Mouse (Mus musculus): ENCODE data around the gene Dap3. TPM values are rescaled to one million over a fixed set of nuclear protein-coding genes. Genes with fewer than 3 reads are reported as not detected.

Dap3 gene
- polyA plus RNA-seq, 2 experiments, result 55.2 to 102 TPM

Other genes with a start within 250 kb of the Dap3 start
- gene Rit1, start 234.3 kb downstream of the Dap3 start, polyA plus RNA-seq (2012; rRNA removed), result 15.8 and 20.3 TPM in 2 replicates
- gene Rit1, start 234.3 kb downstream of the Dap3 start, polyA plus RNA-seq (2014; fragmentation: Nextera tagmentation; extraction: Ambion mirVana), result 30.6 and 31.6 TPM in 2 replicates
- 0.35 and 0.55 TPM in 2 replicates for gene Syt11, start 176.0 kb downstream of the Dap3 start, polyA plus RNA-seq (2012; rRNA removed)
- gene Syt11, start 176.0 kb downstream of the Dap3 start, polyA plus RNA-seq (2014; fragmentation: Nextera tagmentation; extraction: Ambion mirVana), result 0.47 and 0.57 TPM in 2 replicates
- gene Gon4l, start 116.0 kb downstream of the Dap3 start, polyA plus RNA-seq (2012; rRNA removed), result 5.4 and 6.7 TPM in 2 replicates
- gene Gon4l, start 116.0 kb downstream of the Dap3 start, polyA plus RNA-seq (2014; fragmentation: Nextera tagmentation; extraction: Ambion mirVana), result 3.7 and 4.1 TPM in 2 replicates
- 9.7 and 10.4 TPM in 2 replicates for gene Msto1, start 37.2 kb downstream of the Dap3 start, polyA plus RNA-seq (2012; rRNA removed)
- gene Msto1, start 37.2 kb downstream of the Dap3 start, polyA plus RNA-seq (2014; fragmentation: Nextera tagmentation; extraction: Ambion mirVana), result 12.0 and 13.1 TPM in 2 replicates
- gene Ash1l, start 559 bp downstream of the Dap3 start, polyA plus RNA-seq (2012; rRNA removed), result 2.3 and 3.2 TPM in 2 replicates
- gene Ash1l, start 559 bp downstream of the Dap3 start, polyA plus RNA-seq (2014; fragmentation: Nextera tagmentation; extraction: Ambion mirVana), result 3.6 TPM in 2 replicates
- gene Rusc1, start 142.1 kb upstream of the Dap3 start, polyA plus RNA-seq (2012; rRNA removed), result 4.1 and 5.2 TPM in 2 replicates
- 2.6 and 3.2 TPM in 2 replicates for gene Rusc1, start 142.1 kb upstream of the Dap3 start, polyA plus RNA-seq (2014; fragmentation: Nextera tagmentation; extraction: Ambion mirVana)
- gene Gm43738, start 149.9 kb upstream of the Dap3 start, polyA plus RNA-seq (2012; rRNA removed), result 0.02 TPM in 1 of 2 replicates, not detected in the other
- 0.04 TPM in 1 of 2 replicates, not detected in the other for gene Gm43738, start 149.9 kb upstream of the Dap3 start, polyA plus RNA-seq (2014; fragmentation: Nextera tagmentation; extraction: Ambion mirVana)
- gene Fdps, start 150.8 kb upstream of the Dap3 start, polyA plus RNA-seq (2012; rRNA removed), result 126 and 131 TPM in 2 replicates
- gene Fdps, start 150.8 kb upstream of the Dap3 start, polyA plus RNA-seq (2014; fragmentation: Nextera tagmentation; extraction: Ambion mirVana), result 238 and 251 TPM in 2 replicates
- 132 and 143 TPM in 2 replicates for gene Pklr, start 185.0 kb upstream of the Dap3 start, polyA plus RNA-seq (2012; rRNA removed)
- gene Pklr, start 185.0 kb upstream of the Dap3 start, polyA plus RNA-seq (2014; fragmentation: Nextera tagmentation; extraction: Ambion mirVana), result 79.8 and 97.5 TPM in 2 replicates
- gene Hcn3, start 209.0 kb upstream of the Dap3 start, polyA plus RNA-seq (2012; rRNA removed), result 0.23 and 0.31 TPM in 2 replicates
- 0.55 and 0.56 TPM in 2 replicates for gene Hcn3, start 209.0 kb upstream of the Dap3 start, polyA plus RNA-seq (2014; fragmentation: Nextera tagmentation; extraction: Ambion mirVana)
- 26.1 and 28.8 TPM in 2 replicates for gene Clk2, start 213.6 kb upstream of the Dap3 start, polyA plus RNA-seq (2012; rRNA removed)
- 6.7 and 7.2 TPM in 2 replicates for gene Clk2, start 213.6 kb upstream of the Dap3 start, polyA plus RNA-seq (2014; fragmentation: Nextera tagmentation; extraction: Ambion mirVana)
- gene Scamp3, start 226.3 kb upstream of the Dap3 start, polyA plus RNA-seq (2012; rRNA removed), result 35.3 and 46.3 TPM in 2 replicates
- 41.0 and 44.2 TPM in 2 replicates for gene Scamp3, start 226.3 kb upstream of the Dap3 start, polyA plus RNA-seq (2014; fragmentation: Nextera tagmentation; extraction: Ambion mirVana)
- 3.6 and 3.9 TPM in 2 replicates for gene Fam189b, start 232.0 kb upstream of the Dap3 start, polyA plus RNA-seq (2012; rRNA removed)
- 1.7 and 2.6 TPM in 2 replicates for gene Fam189b, start 232.0 kb upstream of the Dap3 start, polyA plus RNA-seq (2014; fragmentation: Nextera tagmentation; extraction: Ambion mirVana)

Measured in liver, embryonic 14.5 days (tissue).